Mouse (Mus musculus) CH12.LX (cell line): Measurements from ENCODE around the gene Aip. TPM values are rescaled to one million over a fixed set of nuclear protein-coding genes. Genes with fewer than 3 reads are reported as not detected.

Experiments
- DNase-seq: peaks from one replicate; pipeline ENCODE4 v3.0.0-alpha.2; 2013; ENCODE audit errors: extremely low read depth
- H3K27ac ChIP-seq: 2 replicates; pipeline ENCODE4 v1.5.1; 2012; ENCODE audit warnings: low read depth, mild to moderate bottlenecking, control low read depth, moderate library complexity; ENCODE audit not compliant: insufficient read depth
- H3K27me3 ChIP-seq: replicated peaks from 2 replicates; pipeline ENCODE3; 2012; ENCODE audit warnings: inconsistent platforms
- H3K36me3 ChIP-seq, 2 experiments: replicated peaks in 1 of 2; 2 replicates each; pipeline versions ENCODE3 to v1.6.1; 2012; ENCODE audit warnings: inconsistent platforms in 1 of 2, low read length in 1 of 2, mild to moderate bottlenecking in 1 of 2, mixed read lengths in 1 of 2, moderate library complexity in 1 of 2; ENCODE audit not compliant: control insufficient read depth in 1 of 2, insufficient read depth in 1 of 2
- H3K4me1 ChIP-seq, 2 experiments: 2 replicates each; pipeline ENCODE4 v1.6.1; 2012; ENCODE audit warnings: inconsistent platforms in 1 of 2, moderate library complexity in 1 of 2; ENCODE audit not compliant: insufficient read depth in 2 of 2, control insufficient read depth in 1 of 2
- H3K4me2 ChIP-seq: 2 replicates; pipeline ENCODE4 v1.6.1; 2012; ENCODE audit warnings: low read depth, mild to moderate bottlenecking, control low read depth; ENCODE audit not compliant: poor library complexity, insufficient read depth, severe bottlenecking
- H3K4me3 ChIP-seq, 3 experiments: fragments of 150-350 bp in 1 of 3; sonication (generic) in 1 of 3; replicated peaks in 1 of 3; 2 replicates each; pipeline versions ENCODE3 to v1.5.1; 2011 to 2012; ENCODE audit warnings: low read depth in 2 of 3, low read length in 2 of 3, mild to moderate bottlenecking in 2 of 3, moderate library complexity in 2 of 3, control low read depth in 1 of 3, improper control_type of control experiment in 1 of 3, inconsistent platforms in 1 of 3, mixed read lengths in 1 of 3; ENCODE audit not compliant: poor library complexity in 1 of 3
- H3K79me2 ChIP-seq: replicated peaks from 2 replicates; pipeline ENCODE4 v1.6.1; 2012; ENCODE audit warnings: mild to moderate bottlenecking, moderate library complexity; ENCODE audit not compliant: control insufficient read depth, poor library complexity, insufficient read depth, severe bottlenecking; ENCODE audit errors: extremely low read depth
- H3K9ac ChIP-seq: 2 replicates; pipeline ENCODE4 v1.6.1; 2012; ENCODE audit warnings: low read depth, mild to moderate bottlenecking, control low read depth, moderate library complexity; ENCODE audit not compliant: insufficient read depth
- H3K9me3 ChIP-seq: replicated peaks from 2 replicates; pipeline ENCODE3; 2012; ENCODE audit warnings: low read length, inconsistent platforms, mixed read lengths
- BHLHE40 ChIP-seq: IDR thresholded peaks from 2 replicates; pipeline ENCODE4 v1.6.1; 2011; ENCODE audit warnings: mild to moderate bottlenecking, low read depth, low read length, improper control_type of control experiment
- ELF1 ChIP-seq: IDR thresholded peaks from 2 replicates; pipeline ENCODE4 v1.6.1; 2014; ENCODE audit warnings: low read depth, mild to moderate bottlenecking, inconsistent platforms, low read length, improper control_type of control experiment
- EP300 ChIP-seq: IDR thresholded peaks from 2 replicates; pipeline ENCODE4 v1.6.1; 2011; ENCODE audit warnings: low read length, improper control_type of control experiment
- JUND ChIP-seq: conservative IDR thresholded peaks from 2 replicates; pipeline ENCODE4 v1.6.1; 2011; ENCODE audit warnings: low read depth, low read length, improper control_type of control experiment
- MAZ ChIP-seq: IDR thresholded peaks from 2 replicates; pipeline ENCODE4 v1.6.1; 2012; ENCODE audit warnings: low read depth, mild to moderate bottlenecking, inconsistent platforms, low read length, improper control_type of control experiment, moderate library complexity
- NELFE ChIP-seq: IDR thresholded peaks from 2 replicates; pipeline ENCODE4 v1.6.1; 2011; ENCODE audit warnings: low read depth, low read length, improper control_type of control experiment
- NRF1 ChIP-seq: IDR thresholded peaks from 2 replicates; pipeline ENCODE4 v1.6.1; 2014; ENCODE audit warnings: low read depth, mild to moderate bottlenecking, inconsistent platforms, low read length, improper control_type of control experiment, moderate library complexity
- POLR2A ChIP-seq: IDR thresholded peaks from 2 replicates; pipeline ENCODE4 v1.6.1; 2011; ENCODE audit warnings: low read depth, mild to moderate bottlenecking, improper control_type of control experiment, low read length
- POLR2AphosphoS2 ChIP-seq: IDR thresholded peaks from 2 replicates; pipeline ENCODE4 v1.6.1; 2011; ENCODE audit warnings: low read depth, low read length, improper control_type of control experiment
- RAD21 ChIP-seq: IDR thresholded peaks from 2 replicates; pipeline ENCODE4 v1.6.1; 2011; ENCODE audit warnings: low read depth, mild to moderate bottlenecking, low read length, improper control_type of control experiment, moderate library complexity
- SMC3 ChIP-seq: IDR thresholded peaks from 2 replicates; pipeline ENCODE4 v1.6.1; 2011; ENCODE audit warnings: low read depth, low read length, improper control_type of control experiment
- TCF12 ChIP-seq: IDR thresholded peaks from 2 replicates; pipeline ENCODE4 v1.6.1; 2014; ENCODE audit warnings: low read depth, mild to moderate bottlenecking, inconsistent platforms, low read length, improper control_type of control experiment
- USF1 ChIP-seq: IDR thresholded peaks from 2 replicates; pipeline ENCODE4 v1.6.1; 2014; ENCODE audit warnings: low read depth, mild to moderate bottlenecking, inconsistent platforms, low read length, improper control_type of control experiment
- ZMIZ1 ChIP-seq: IDR thresholded peaks from 2 replicates; pipeline ENCODE4 v1.6.1; 2012; ENCODE audit warnings: low read depth, mild to moderate bottlenecking, inconsistent platforms, low read length, improper control_type of control experiment
- ZNF384 ChIP-seq: IDR thresholded peaks from 2 replicates; pipeline ENCODE4 v1.6.1; 2012; ENCODE audit warnings: low read depth, low read length, improper control_type of control experiment, inconsistent platforms
- dilution Hi-C: fragments of 300-500 bp; cut with MboI; formaldehyde crosslinking; loops from 2 replicates; pipeline ENCODE4 v1.14.3; 2020; ENCODE audit warnings: low sequenced_read_pairs; ENCODE audit not compliant: extremely low pct_unique_long_range_greater_than_20kb, extremely low pct_ligation_motif_present
- in situ Hi-C: fragments of 300-500 bp; cut with MboI; formaldehyde crosslinking; loops from 3 replicates; pipeline ENCODE4 v1.14.3; 2019; ENCODE audit warnings: low sequenced_read_pairs, low pct_ligation_motif_present, low pct_unique_long_range_greater_than_20kb, mixed read lengths
- polyA plus RNA-seq: library from polyadenylated mRNA; unstranded; fragments of >175 nt; gene quantifications from 2 replicates; pipeline ENCODE4 v1.2.1, GENCODE M21; 2012; ENCODE audit warnings: low read depth; ENCODE audit not compliant: insufficient read length
- total RNA-seq, 2 experiments: library from RNA; depleted of rRNA; stranded (reverse); fragments of 300-350 nt in 1 of 2; fragments of >200 nt in 1 of 2; gene quantifications; 2 replicates each; pipeline ENCODE4 v1.2.3; 2012 to 2014

Aip gene
- total and polyA plus RNA-seq, 3 experiments = 11.7 to 64.8 (median 39.7) TPM

GRCm38 (mm10) chr19:4125741-4126696 lies at the start of gene Aip (continued):
- TF ChIP-seq SMC3 (peak; percentile 74), ELF1 (peak; percentile 74; the same call in 1 of the 2 replicates)

- Histone ChIP-seq H3K27ac (no peak overlapping the region), H3K36me3 (peaks cover 0 to 41% of the 10 kb centered on the region in 2 experiments), H3K4me1 (peaks cover 11 to 45% of the 10 kb centered on the region in 2 experiments), H3K4me2 (no peak overlapping the region), H3K4me3 (no peak overlapping the region), H3K79me2 (no peaks in the 10 kb centered on the region), H3K9me3 (peaks cover 2% of the 10 kb centered on the region), H3K27me3 (no peaks in the 10 kb centered on the region), H3K9ac (no peak overlapping the region)
- in situ Hi-C loops = no loop called here
- dilution Hi-C loops = no loop called here
- no peak for TF ChIP-seq POLR2AphosphoS2
- no peak for TF ChIP-seq ZMIZ1
- TF ChIP-seq MAZ = no peak
- TF ChIP-seq RAD21 = no peak
- TF ChIP-seq ZNF384 = no peak
- no peak for TF ChIP-seq JUND
- TF ChIP-seq EP300 = no peak
- no peak for TF ChIP-seq NRF1
- TF ChIP-seq TCF12 = no peak
- no peak for TF ChIP-seq BHLHE40
- no peak for TF ChIP-seq USF1
- TF ChIP-seq NELFE = no peak
- DNase-seq = no peak
Measured at GRCm38 (mm10) chr19:4172925-4173324, 47.3 kb upstream of the Aip start.

DNA sequence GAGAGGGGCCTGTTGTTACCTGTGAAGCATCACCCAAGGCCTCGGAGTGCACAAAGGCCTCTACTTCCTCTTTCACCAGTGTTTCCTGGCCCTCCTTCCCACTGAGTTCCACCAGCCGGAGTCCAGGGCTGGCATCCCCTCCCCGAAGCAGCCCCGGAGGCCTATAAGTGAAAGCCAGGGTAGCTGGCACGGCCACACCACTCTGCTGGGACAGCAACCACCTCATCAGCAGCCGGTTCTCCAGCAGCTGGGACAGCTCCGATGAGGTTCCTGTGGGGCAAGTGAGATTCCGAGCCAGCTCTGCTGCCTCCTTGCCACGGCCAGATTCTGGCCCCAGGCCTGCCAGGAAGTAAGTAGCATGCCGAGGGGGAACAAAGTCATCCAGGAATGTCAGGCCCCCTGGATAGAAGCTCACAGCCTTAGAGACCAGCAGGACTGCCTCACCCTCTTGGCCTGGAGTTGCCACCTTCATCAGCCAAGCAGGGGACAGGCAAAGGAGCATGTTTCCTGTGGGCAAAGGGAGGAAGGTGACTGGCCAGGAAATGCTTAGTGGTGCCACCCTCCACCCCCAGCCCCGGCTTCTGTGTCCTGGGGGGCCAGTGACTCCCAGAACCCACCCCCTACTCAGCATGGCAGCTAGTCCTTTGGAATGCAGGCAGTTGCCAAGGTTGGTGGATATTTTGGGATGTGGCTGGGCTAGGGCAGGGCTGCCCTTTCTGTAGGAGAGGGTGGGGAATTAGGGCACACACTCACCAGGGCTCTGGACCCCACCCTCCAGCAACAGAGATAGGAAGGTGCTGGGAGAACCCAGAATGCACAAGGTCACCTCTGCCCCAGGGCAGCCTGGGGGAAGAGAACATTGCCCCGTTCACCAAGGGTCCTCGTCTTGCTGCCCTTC lies 46.0 kb upstream of the Aip start:
- Histone ChIP-seq H3K4me1 (peaks cover 11 to 45% of the 10 kb centered on the region in 2 experiments), H3K9me3 (peaks cover 2% of the 10 kb centered on the region), H3K36me3 (peaks cover 0 to 34% of the 10 kb centered on the region in 2 experiments), H3K9ac (no peak overlapping the region), H3K79me2 (no peaks in the 10 kb centered on the region), H3K4me3 (no peak overlapping the region), H3K4me2 (no peak overlapping the region), H3K27ac (no peak overlapping the region), H3K27me3 (no peaks in the 10 kb centered on the region)
- TF ChIP-seq ZMIZ1 = no peak
- TF ChIP-seq POLR2A = no peak
- no peak for TF ChIP-seq SMC3
- in situ Hi-C loops (no loop called here), dilution Hi-C loops (no loop called here)
- DNase-seq = no peak
